Mouse (Mus musculus) C2C12 (cell line): ENCODE measurements around the gene Zfp583. TPM values are rescaled to one million over a fixed set of nuclear protein-coding genes. Genes with fewer than 3 reads are reported as not detected.
"Not testable (repeated sequence)": the region's sequence is repeated elsewhere in the genome, so short reads cannot be mapped to it uniquely, and the experiment has no call there.

Experiments used
- H3K27me3 ChIP-seq: one replicate; pipeline ENCODE4 v1.6.1; 2011; ENCODE audit not compliant: control insufficient read depth, insufficient read depth, insufficient read length
- H3K36me3 ChIP-seq: one replicate; pipeline ENCODE4 v1.6.1; 2011; ENCODE audit not compliant: control insufficient read depth, insufficient read depth
- H3K4me3 ChIP-seq: one replicate; pipeline ENCODE4 v1.5.1; 2011; ENCODE audit warnings: mild to moderate bottlenecking, control low read depth; ENCODE audit not compliant: poor library complexity, insufficient read depth, severe bottlenecking
- H3K79me2 ChIP-seq: one replicate; pipeline ENCODE4 v1.6.1; 2011; ENCODE audit not compliant: control insufficient read depth, insufficient read depth
- H3K79me3 ChIP-seq: one replicate; pipeline ENCODE4 v1.6.1; 2011; ENCODE audit warnings: low read depth, control low read depth
- H3ac ChIP-seq: one replicate; pipeline ENCODE3; 2011; ENCODE audit warnings: low read depth; ENCODE audit not compliant: control insufficient read depth, insufficient read length
- CEBPB ChIP-seq: IDR thresholded peaks from one replicate; pipeline ENCODE4 v1.6.1; 2011; ENCODE audit warnings: low read depth, mild to moderate bottlenecking, control low read depth, moderate library complexity
- CTCF ChIP-seq: IDR thresholded peaks from one replicate; pipeline ENCODE4 v1.5.1; 2011; ENCODE audit not compliant: control insufficient read depth, insufficient read depth, insufficient read length
- FOSL1 ChIP-seq: IDR thresholded peaks from one replicate; pipeline ENCODE4 v1.8.0; 2011; ENCODE audit warnings: mild to moderate bottlenecking, low read length; ENCODE audit not compliant: poor library complexity, insufficient read depth, severe bottlenecking
- MAX ChIP-seq: IDR thresholded peaks from one replicate; pipeline ENCODE4 v1.6.1; 2011; ENCODE audit warnings: mild to moderate bottlenecking, control low read depth
- MYOD1 ChIP-seq: IDR thresholded peaks from one replicate; pipeline ENCODE4 v1.6.1; 2011; ENCODE audit warnings: low read depth; ENCODE audit not compliant: control insufficient read depth, insufficient read length
- MYOG ChIP-seq: IDR thresholded peaks from one replicate; pipeline ENCODE4 v1.6.1; 2011; ENCODE audit not compliant: control insufficient read depth, insufficient read length; ENCODE audit errors: extremely low read depth
- USF1 ChIP-seq: IDR thresholded peaks from one replicate; pipeline ENCODE4 v1.6.1; 2011; ENCODE audit warnings: low read depth, mild to moderate bottlenecking, control low read depth, moderate library complexity
- long read RNA-seq, 2 experiments: library from polyadenylated mRNA; unstranded; transcript quantifications; one replicate each; pipeline ENCODE4 v2.0.0; 2019 to 2020
- polyA plus RNA-seq: library from polyadenylated mRNA; unstranded; fragments of >200 nt; fragmentation: generic; extraction: Trizol; gene quantifications from one replicate; pipeline ENCODE4 v1.2.1, GENCODE M21; 2012; ENCODE audit warnings: missing spikeins

Zfp583 gene
- polyA plus RNA-seq = 0.18 TPM
- long read RNA-seq, experiment 1 = 0 reads
- long read RNA-seq, experiment 2 = 0 reads

DNA sequence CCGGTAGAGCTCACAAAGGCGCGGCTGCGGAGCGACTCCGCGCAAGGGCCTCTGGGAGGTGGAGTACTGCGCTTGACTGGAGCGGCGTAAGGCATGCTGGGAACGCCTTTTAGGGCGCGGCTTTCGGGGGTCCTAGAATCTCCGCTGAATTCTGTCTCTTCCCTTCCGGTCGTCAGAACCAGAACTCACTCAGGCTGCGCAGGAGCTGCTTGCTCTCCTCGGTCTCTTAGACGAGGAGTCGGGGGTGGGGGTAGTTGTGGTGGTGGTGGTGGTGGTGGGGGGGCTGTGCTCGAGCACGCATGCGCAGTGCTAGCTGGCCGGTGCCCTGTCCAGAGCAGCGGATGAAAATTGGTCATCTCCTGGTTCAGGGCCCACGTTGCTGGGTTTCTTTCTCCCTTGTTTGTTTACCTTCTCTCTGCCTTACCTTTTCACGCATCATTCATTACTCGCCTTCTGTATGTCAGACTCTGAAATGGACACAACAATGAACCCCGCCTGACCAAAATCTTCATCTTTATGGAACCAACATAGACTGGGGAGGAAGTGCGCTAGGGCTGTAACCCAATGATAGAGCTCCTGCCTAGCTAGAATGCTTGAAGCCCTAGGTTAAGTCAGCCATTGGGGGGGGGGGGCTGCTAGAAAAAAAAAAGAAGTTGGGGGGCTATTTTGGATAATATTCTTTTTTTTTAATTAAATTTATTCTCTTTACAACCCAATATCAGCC is at the start of gene Zfp583:
TSS of gene Zfp583 (minus strand) at position 53 of the 724 bp plus-strand sequence.
- H3K4me3 ChIP-seq = no peak within 1 kb of the TSS
- no peaks in the 10 kb centered on the region for H3K79me3 ChIP-seq
- no peaks in the 10 kb centered on the region for H3K36me3 ChIP-seq
- TF ChIP-seq FOSL1 (no peak), MAX (no peak), CEBPB (no peak), USF1 (no peak), CTCF (no peak), MYOD1 (no peak), MYOG (no peak)
- no peak within 1 kb of the TSS for H3ac ChIP-seq
- H3K27me3 ChIP-seq = no peaks in the 10 kb centered on the region
- no peaks in the 10 kb centered on the region for H3K79me2 ChIP-seq

DNA sequence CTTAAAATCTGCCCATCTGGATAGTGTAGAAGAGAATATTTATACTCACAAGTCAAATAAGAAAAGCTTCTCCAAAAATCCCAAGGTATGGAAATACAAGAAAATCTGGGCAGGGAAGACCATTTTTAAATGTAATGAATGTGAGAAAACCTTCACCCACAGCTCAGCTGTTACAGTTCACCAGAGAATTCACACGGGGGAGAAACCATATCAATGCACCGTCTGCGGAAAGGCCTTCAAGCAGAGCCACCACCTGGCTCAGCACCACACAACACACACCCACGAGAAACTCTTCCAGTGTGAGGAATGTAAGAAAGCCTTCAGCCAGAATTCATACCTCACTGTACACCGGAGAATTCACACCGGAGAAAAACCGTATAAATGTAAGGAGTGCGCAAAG is 47.4 kb upstream of the Zfp583 start:
- no peaks in the 10 kb centered on the region for H3K79me3 ChIP-seq
- no peaks in the 10 kb centered on the region for H3K36me3 ChIP-seq
- no peak overlapping the region for H3ac ChIP-seq
- H3K27me3 ChIP-seq = no peaks in the 10 kb centered on the region
- H3K4me3 ChIP-seq = no peak overlapping the region
- no peak for TF ChIP-seq MAX
- TF ChIP-seq CEBPB = no peak
- no peak for TF ChIP-seq USF1
- no peak for TF ChIP-seq CTCF
- TF ChIP-seq MYOG = no peak
- no peak for TF ChIP-seq FOSL1
- no peak for TF ChIP-seq MYOD1
- H3K79me2 ChIP-seq = no peaks in the 10 kb centered on the region

DNA sequence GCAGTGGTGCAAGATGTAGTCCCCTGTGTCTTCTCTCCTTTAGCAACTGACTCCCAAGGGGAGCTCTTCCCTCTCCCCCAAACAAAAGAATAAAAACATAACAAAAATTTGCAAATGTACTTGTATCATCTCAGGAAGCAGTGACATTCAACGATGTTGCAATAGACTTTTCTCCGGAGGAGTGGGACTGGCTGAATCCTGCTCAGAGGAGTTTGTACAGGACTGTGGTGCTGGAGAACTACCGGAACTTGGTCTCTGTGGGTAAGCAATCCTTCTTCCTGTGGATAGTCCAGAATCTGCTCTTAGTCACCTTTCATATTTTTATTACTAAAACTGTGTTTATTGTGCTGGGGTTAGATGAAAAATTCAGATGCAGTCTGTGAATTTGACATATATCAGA is 41.9 kb upstream of the Zfp583 start:
- Histone ChIP-seq H3K4me3 (no peak overlapping the region), H3K36me3 (no peaks in the 10 kb centered on the region), H3K27me3 (no peaks in the 10 kb centered on the region), H3K79me3 (no peaks in the 10 kb centered on the region), H3K79me2 (no peaks in the 10 kb centered on the region), H3ac (no peak overlapping the region)
- TF ChIP-seq MYOG (no peak), FOSL1 (no peak), CTCF (no peak), MAX (no peak), CEBPB (no peak), MYOD1 (no peak), USF1 (no peak)

DNA sequence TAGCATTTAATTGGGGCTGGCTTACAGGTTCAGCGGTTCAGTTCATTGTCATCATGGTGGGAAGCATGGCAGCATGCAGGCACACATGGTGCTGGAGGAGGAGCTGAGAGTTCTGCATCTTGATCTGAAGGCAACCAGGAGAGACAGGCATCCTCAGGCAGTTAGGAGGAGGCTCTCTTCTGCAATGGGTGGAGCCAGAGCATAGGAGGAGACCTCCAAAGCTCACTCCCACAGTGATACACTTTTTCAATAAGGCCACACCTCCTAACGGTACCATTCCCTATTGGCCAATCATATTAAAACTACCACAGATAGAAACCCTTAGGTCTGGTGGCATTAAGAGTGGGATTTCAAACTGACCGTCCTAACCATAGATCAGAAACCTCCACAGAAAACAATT is 38.4 kb upstream of the Zfp583 start:
- Histone ChIP-seq H3K4me3 (no peak overlapping the region), H3ac (no peak overlapping the region), H3K27me3 (no peaks in the 10 kb centered on the region), H3K36me3 (no peaks in the 10 kb centered on the region), H3K79me3 (peaks cover 3% of the 10 kb centered on the region), H3K79me2 (no peaks in the 10 kb centered on the region)
- TF ChIP-seq USF1 (no peak), FOSL1 (no peak), CEBPB (no peak), MYOD1 (no peak), MAX (no peak), CTCF (no peak), MYOG (no peak)

DNA sequence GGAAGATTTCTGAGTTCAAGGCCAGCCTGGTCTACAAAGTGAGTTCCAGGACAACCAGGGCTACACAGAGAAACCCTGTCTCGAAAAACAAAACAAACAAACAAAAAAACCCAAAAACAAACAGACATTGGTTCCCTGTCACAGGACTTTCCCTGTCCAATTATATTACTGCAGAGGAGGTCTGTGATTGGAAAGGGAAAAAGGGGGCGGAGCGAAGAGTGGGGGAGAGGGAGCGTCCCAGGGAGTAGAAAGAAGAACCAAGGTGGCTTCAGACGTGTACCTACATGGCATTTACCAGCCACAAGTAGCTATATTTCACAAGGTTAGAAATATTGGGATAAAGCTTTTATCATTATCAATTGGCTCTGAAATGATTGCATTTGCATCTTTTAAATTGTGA is 37.1 kb upstream of the Zfp583 start:
- H3K27me3 ChIP-seq, H3K79me3 ChIP-seq, H3K36me3 ChIP-seq, H3K79me2 ChIP-seq, H3K4me3 ChIP-seq, H3ac ChIP-seq: not testable (repeated sequence)

DNA sequence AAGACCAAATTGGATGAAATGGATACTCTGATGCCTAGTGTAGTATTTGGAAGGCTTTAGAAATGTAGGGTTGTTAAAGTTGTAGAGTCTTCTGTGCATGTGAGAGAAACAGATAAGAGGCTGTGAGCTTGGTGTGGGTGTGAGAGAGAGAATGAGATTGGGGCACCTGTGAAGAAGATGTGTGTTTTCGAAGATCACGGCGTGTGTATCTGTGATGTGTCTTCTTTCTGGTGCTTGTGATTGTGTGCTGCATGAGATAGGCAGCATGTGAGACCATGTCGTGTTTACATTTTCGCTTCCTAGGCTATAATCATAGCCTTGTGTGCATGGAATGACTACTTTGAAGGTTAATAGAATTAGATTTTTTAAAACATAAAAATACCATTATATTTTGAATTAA is 36.1 kb upstream of the Zfp583 start:
- Histone ChIP-seq H3ac (no peak overlapping the region), H3K79me2 (no peaks in the 10 kb centered on the region), H3K36me3 (no peaks in the 10 kb centered on the region), H3K79me3 (peaks cover 3% of the 10 kb centered on the region), H3K27me3 (no peaks in the 10 kb centered on the region), H3K4me3 (no peak overlapping the region)
- TF ChIP-seq USF1 (no peak), MAX (no peak), FOSL1 (no peak), MYOD1 (no peak), CEBPB (no peak)
